Mouse (Mus musculus): ENCODE results near the gene Gm49318. TPM values are rescaled to one million over a fixed set of nuclear protein-coding genes. Genes with fewer than 3 reads are reported as not detected.
A peak's percentile ranks its signal among the peaks of the same experiment; 100 is the strongest.

The Gm49318 gene
- polyA plus RNA-seq, 1 experiment from 2014 or later: not detected

- Histone ChIP-seq H3K9ac (ENCODE audit: low read length) (peak within 1 kb of the TSS; percentile 65), H3K4me2 (ENCODE audit: low read depth, low read length, severe bottlenecking) (peak within 1 kb of the TSS; percentile 80), H3K36me3 (ENCODE audit: control insufficient read depth, insufficient read depth, low read length) (no peaks in the 10 kb centered on the region; the same call in 1 of the 2 replicates), H3K4me1 (replicated peaks; ENCODE audit: control insufficient read depth, insufficient read depth, low read length) (peaks cover 12% of the 10 kb centered on the region), H3K9me3 (ENCODE audit: control insufficient read depth, low read length) (no peaks in the 10 kb centered on the region), H3K27me3 (ENCODE audit: control insufficient read depth, insufficient read depth, low read length) (no peaks in the 10 kb centered on the region), H3K27ac (ENCODE audit: low read depth, low read length) (0 out of 2 replicates have a peak within 1 kb of the TSS, but pooled peaks have one; percentile 59), H3K4me3 (ENCODE audit: low read depth, low read length) (peak within 1 kb of the TSS; percentile 63)
- 5% methylated on average over 57 of the region's 57 CpGs for WGBS
- peak; percentile 99 for ATAC-seq (replicated peaks; ENCODE audit: low FRiP score)
- peak; percentile 99 for DNase-seq (ENCODE audit: low spot score)
Measured at GRCm38 (mm10) chr9:22002194-22003162, 68.6 kb downstream of the Gm49318 start, which contains the start of the genes Ccdc151 and Prkcsh. Gene Ccdc151, minus strand, starts transcription at chr9:22002634. Gene Prkcsh, plus strand, starts transcription at chr9:22002806.

- 85% methylated on average over 4 of the region's 4 CpGs for WGBS
- H3K27ac ChIP-seq (ENCODE audit: low read depth, low read length): no peak overlapping the region
Measured at GRCm38 (mm10) chr9:22001633-22002032, 69.4 kb downstream of the Gm49318 start.

GRCm38 (mm10) chr9:22000296-22000695 lies 70.8 kb downstream of the Gm49318 start:
- WGBS: 96% methylated on average over 6 of the region's 6 CpGs
- no peaks in the 10 kb centered on the region; the same call in 1 of the 2 replicates for H3K9me3 ChIP-seq (ENCODE audit: control insufficient read depth, low read length)
- H3K4me3 ChIP-seq (ENCODE audit: low read depth, low read length): no peak overlapping the region
- no peak overlapping the region for H3K27ac ChIP-seq (ENCODE audit: low read depth, low read length)
- no peak overlapping the region for H3K4me2 ChIP-seq (ENCODE audit: low read depth, low read length, severe bottlenecking)
- no peaks in the 10 kb centered on the region; the same call in 1 of the 2 replicates for H3K36me3 ChIP-seq (ENCODE audit: control insufficient read depth, insufficient read depth, low read length)
- H3K27me3 ChIP-seq (ENCODE audit: control insufficient read depth, insufficient read depth, low read length): no peaks in the 10 kb centered on the region
- no peak for ATAC-seq (replicated peaks; ENCODE audit: low FRiP score)
- peaks cover 12% of the 10 kb centered on the region for H3K4me1 ChIP-seq (replicated peaks; ENCODE audit: control insufficient read depth, insufficient read depth, low read length)
- DNase-seq (ENCODE audit: low spot score): no peak
- H3K9ac ChIP-seq (ENCODE audit: low read length): no peak overlapping the region

More at GRCm38 (mm10) chr9:22001633-22002032, 69.4 kb downstream of the Gm49318 start:
- no peaks in the 10 kb centered on the region for H3K27me3 ChIP-seq (ENCODE audit: control insufficient read depth, insufficient read depth, low read length)
- no peak overlapping the region for H3K4me3 ChIP-seq (ENCODE audit: low read depth, low read length)
- H3K9ac ChIP-seq (ENCODE audit: low read length): no peak overlapping the region
- H3K4me1 ChIP-seq (replicated peaks; ENCODE audit: control insufficient read depth, insufficient read depth, low read length): peaks cover 12% of the 10 kb centered on the region
- DNase-seq (ENCODE audit: low spot score) (no peak), ATAC-seq (replicated peaks; ENCODE audit: low FRiP score) (no peak)
- no peaks in the 10 kb centered on the region for H3K9me3 ChIP-seq (ENCODE audit: control insufficient read depth, low read length)
- H3K4me2 ChIP-seq (ENCODE audit: low read depth, low read length, severe bottlenecking): no peak overlapping the region
- no peaks in the 10 kb centered on the region; the same call in 1 of the 2 replicates for H3K36me3 ChIP-seq (ENCODE audit: control insufficient read depth, insufficient read depth, low read length)

GRCm38 (mm10) chr9:21996178-21996867 lies 74.7 kb downstream of the Gm49318 start:
- H3K9me3 ChIP-seq (ENCODE audit: control insufficient read depth, low read length): no peaks in the 10 kb centered on the region; the same call in 1 of the 2 replicates
- 91% methylated on average over 3 of the region's 3 CpGs for WGBS
- H3K9ac ChIP-seq (ENCODE audit: low read length): no peak overlapping the region
- peaks cover 8% of the 10 kb centered on the region for H3K27me3 ChIP-seq (ENCODE audit: control insufficient read depth, insufficient read depth, low read length)
- ATAC-seq (replicated peaks; ENCODE audit: low FRiP score): no peak
- no peak overlapping the region for H3K27ac ChIP-seq (ENCODE audit: low read depth, low read length)
- H3K4me1 ChIP-seq (replicated peaks; ENCODE audit: control insufficient read depth, insufficient read depth, low read length): no peaks in the 10 kb centered on the region
- no peak for DNase-seq (ENCODE audit: low spot score)
- H3K36me3 ChIP-seq (ENCODE audit: control insufficient read depth, insufficient read depth, low read length): no peaks in the 10 kb centered on the region
- H3K4me3 ChIP-seq (ENCODE audit: low read depth, low read length): no peak overlapping the region
- no peak overlapping the region for H3K4me2 ChIP-seq (ENCODE audit: low read depth, low read length, severe bottlenecking)

GRCm38 (mm10) chr9:21992227-21992626 lies 78.8 kb downstream of the Gm49318 start:
- Histone ChIP-seq H3K9me3 (ENCODE audit: control insufficient read depth, low read length) (no peaks in the 10 kb centered on the region; the same call in 1 of the 2 replicates), H3K4me1 (replicated peaks; ENCODE audit: control insufficient read depth, insufficient read depth, low read length) (peaks cover 16% of the 10 kb centered on the region), H3K27ac (ENCODE audit: low read depth, low read length) (no peak overlapping the region), H3K9ac (ENCODE audit: low read length) (no peak overlapping the region), H3K4me3 (ENCODE audit: low read depth, low read length) (no peak overlapping the region), H3K27me3 (ENCODE audit: control insufficient read depth, insufficient read depth, low read length) (peaks cover 48% of the 10 kb centered on the region), H3K36me3 (ENCODE audit: control insufficient read depth, insufficient read depth, low read length) (no peaks in the 10 kb centered on the region), H3K4me2 (ENCODE audit: low read depth, low read length, severe bottlenecking) (no peak overlapping the region)
- DNase-seq (ENCODE audit: low spot score) (no peak), ATAC-seq (replicated peaks; ENCODE audit: low FRiP score) (no peak)
- WGBS: 86% methylated on average over 4 of the region's 4 CpGs

DNA sequence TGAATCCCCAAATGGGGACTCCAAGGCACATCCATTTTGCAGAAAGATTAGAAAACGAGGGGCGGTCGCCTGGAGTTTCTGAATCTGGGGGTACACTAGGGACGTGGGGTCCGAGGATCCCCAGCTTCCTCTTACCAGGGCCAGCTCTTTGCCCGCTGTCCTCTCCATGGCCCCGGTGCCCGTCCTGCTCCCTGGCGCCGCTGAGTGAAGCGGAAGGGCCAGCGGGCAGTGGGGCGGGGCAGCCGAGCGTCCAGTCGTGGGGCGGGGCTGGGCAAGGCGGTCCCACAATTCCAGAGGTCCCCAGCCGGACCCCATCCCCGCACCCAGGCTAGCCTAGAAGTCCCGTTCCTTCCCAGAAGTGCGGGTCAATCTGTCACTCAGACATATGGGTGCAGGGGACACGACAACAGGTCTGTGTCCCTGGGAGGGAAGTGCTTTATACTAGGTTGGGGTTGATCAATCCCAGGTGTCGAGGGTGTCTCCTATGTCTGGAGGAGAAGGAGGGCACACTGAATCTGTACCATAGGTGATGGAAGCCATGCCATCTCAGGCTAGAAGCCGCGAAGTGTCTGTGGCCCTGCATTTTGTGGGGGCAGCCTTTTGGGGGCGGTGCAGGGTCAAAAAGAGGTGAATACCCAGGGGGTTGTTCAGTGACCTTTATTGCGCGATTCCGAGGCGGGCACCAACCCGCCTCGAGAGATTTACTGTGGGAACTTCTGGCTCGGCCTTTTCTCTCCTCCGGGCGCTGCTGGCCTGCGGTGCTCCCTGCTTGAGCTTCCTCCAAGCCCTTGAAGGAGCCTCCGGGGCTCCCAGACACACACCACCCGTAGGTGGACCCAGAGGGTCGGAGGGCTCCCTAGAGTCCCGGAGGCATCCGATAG lies 81.6 kb downstream of the Gm49318 start, which contains the start of gene Rgl3:
Gene Rgl3 (minus strand): TSS at position 217 of the 881 bp plus-strand sequence.
- H3K4me2 ChIP-seq (ENCODE audit: low read depth, low read length, severe bottlenecking): peak within 1 kb of the TSS; percentile 67
- peak within 1 kb of the TSS; percentile 51 for H3K9ac ChIP-seq (ENCODE audit: low read length)
- ATAC-seq (replicated peaks; ENCODE audit: low FRiP score) (peak; percentile 53; the same call in 1 of the 2 replicates), DNase-seq (ENCODE audit: low spot score) (peak; percentile 75)
- peaks cover 56% of the 10 kb centered on the region for H3K27me3 ChIP-seq (ENCODE audit: control insufficient read depth, insufficient read depth, low read length)
- under 1% methylated on average over 38 of the region's 42 CpGs for WGBS
- peak within 1 kb of the TSS; percentile 35 for H3K4me3 ChIP-seq (ENCODE audit: low read depth, low read length)
- H3K36me3 ChIP-seq (ENCODE audit: control insufficient read depth, insufficient read depth, low read length): no peaks in the 10 kb centered on the region
- no peaks in the 10 kb centered on the region for H3K9me3 ChIP-seq (ENCODE audit: control insufficient read depth, low read length)
- H3K4me1 ChIP-seq (replicated peaks; ENCODE audit: control insufficient read depth, insufficient read depth, low read length): peaks cover 16% of the 10 kb centered on the region
- no peak within 1 kb of the TSS for H3K27ac ChIP-seq (ENCODE audit: low read depth, low read length)

DNA sequence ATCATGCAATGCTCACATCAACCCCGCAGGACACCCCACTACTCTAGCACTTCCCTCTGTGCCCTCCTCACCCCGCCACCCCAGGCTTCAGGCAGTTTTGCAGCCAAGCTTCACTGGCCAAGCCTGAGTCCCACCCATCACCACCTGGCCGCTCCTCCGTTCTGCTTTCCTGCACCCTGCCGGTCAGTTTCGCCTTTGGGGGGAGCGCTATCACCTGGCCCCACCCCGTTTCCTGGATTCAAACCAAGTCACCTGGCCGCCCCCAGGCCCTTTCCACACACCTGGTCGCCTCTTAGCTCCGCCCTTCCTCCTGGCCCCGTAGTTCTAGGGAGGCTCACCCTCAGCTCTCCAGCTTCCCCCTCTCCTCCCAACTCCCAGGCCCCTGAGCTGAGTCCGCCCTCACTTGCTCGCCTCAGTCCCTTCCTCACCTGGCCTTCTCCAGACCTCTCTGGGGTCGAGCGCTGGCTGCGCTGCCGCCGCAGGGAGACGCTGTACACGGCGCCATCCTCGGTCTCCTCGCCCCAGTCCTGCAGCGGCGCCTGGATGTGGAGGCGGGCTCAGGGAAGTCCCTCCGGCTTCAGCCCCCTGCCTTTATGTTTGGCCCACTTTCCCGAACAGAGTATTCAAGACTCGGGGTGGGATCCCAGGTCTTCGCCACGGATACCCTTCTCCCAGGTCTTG lies 82.5 kb downstream of the Gm49318 start:
- H3K4me1 ChIP-seq (replicated peaks; ENCODE audit: control insufficient read depth, insufficient read depth, low read length): peaks cover 16% of the 10 kb centered on the region
- peak overlapping the region; percentile 67 for H3K4me2 ChIP-seq (ENCODE audit: low read depth, low read length, severe bottlenecking)
- H3K36me3 ChIP-seq (ENCODE audit: control insufficient read depth, insufficient read depth, low read length): no peaks in the 10 kb centered on the region
- H3K9me3 ChIP-seq (ENCODE audit: control insufficient read depth, low read length): no peaks in the 10 kb centered on the region
- ATAC-seq (replicated peaks; ENCODE audit: low FRiP score) (peak; percentile 23; the same call in 1 of the 2 replicates), DNase-seq (ENCODE audit: low spot score) (no peak)
- WGBS: under 1% methylated on average over 32 of the region's 32 CpGs
- H3K9ac ChIP-seq (ENCODE audit: low read length): peak overlapping the region; percentile 51
- peak overlapping the region; percentile 35 for H3K4me3 ChIP-seq (ENCODE audit: low read depth, low read length)
- no peak overlapping the region for H3K27ac ChIP-seq (ENCODE audit: low read depth, low read length)
- H3K27me3 ChIP-seq (ENCODE audit: control insufficient read depth, insufficient read depth, low read length): peaks cover 56% of the 10 kb centered on the region
